Mouse (Mus musculus): ENCODE data around the gene Gm9611. TPM values are rescaled to one million over a fixed set of nuclear protein-coding genes. Genes with fewer than 3 reads are reported as not detected.
"Not testable (repeated sequence)": the region's sequence is repeated elsewhere in the genome, so short reads cannot be mapped to it uniquely, and the experiment has no call there.

The Gm9611 gene
- polyA plus RNA-seq (2012; rRNA removed) = not detected in 2 replicates

DNA sequence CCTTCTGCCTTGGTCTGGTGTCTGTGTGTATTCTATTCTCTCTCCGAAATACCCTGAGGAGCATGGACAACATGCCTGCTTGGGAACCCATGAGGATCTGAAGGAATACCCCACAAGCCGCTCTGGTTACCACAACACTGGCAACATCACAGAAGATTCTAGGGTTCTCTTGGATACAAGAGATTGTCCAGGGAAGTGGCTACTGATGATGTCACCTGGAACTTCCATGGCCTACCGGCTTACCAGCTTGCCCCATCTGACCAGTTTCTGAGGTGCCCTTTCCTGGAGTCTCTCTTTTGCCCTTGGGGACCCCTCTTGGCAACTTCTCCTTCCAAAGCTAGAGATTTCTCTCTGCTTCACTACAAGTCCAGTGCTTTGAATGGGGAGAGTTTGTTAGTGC, at the start of gene Gm9611:
Gene Gm9611, minus strand, starts transcription at position 101 of the 400 bp plus-strand sequence.
- H3K27me3 ChIP-seq (ENCODE audit: control insufficient read depth, insufficient read depth, low read length); H3K4me3 ChIP-seq (replicated peaks; ENCODE audit: insufficient read depth, low read depth, low read length); DNase-seq; H3K4me1 ChIP-seq (ENCODE audit: control insufficient read depth, insufficient read depth, low read length); H3K27ac ChIP-seq (ENCODE audit: insufficient read depth, low read length): not testable (repeated sequence)
- WGBS = 80% methylated on average over 1 of the region's 3 CpGs

DNA sequence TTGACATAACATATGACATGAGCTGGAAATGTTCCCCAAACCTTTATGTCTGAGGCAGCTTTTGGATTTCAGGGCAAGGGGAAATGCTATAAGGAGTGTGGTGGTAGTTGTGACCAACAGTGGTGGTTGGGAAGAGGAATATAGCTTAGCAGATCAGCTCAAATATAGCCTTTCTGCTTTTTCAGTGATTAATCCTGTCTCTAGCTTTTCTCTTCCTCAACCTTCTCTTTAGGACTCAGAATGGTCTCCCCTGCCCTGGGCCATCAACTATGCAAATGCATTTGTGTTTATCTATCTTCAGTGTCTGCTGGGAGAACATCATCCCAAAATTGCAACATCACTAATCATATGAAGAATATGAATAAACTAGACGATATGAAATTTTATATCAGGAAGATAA, 12.8 kb upstream of the Gm9611 start, which contains the start of gene Gm7995:
Gene Gm7995, plus strand, starts transcription at position 301 of the 400 bp plus-strand sequence.
- not testable (repeated sequence) for H3K27me3 ChIP-seq (ENCODE audit: control insufficient read depth, insufficient read depth, low read length)
- no CpG with 5 or more reads among the region's 1 CpGs for WGBS

GRCm38 (mm10) chr14:42259948-42260347, 37.2 kb downstream of the Gm9611 start, which contains the start of gene Gm17026:
Gene Gm17026 (minus strand): TSS chr14:42260048.
- WGBS = no CpG with 5 or more reads among the region's 3 CpGs
- H3K4me3 ChIP-seq (replicated peaks; ENCODE audit: insufficient read depth, low read depth, low read length); H3K27ac ChIP-seq (ENCODE audit: insufficient read depth, low read length); DNase-seq; H3K27me3 ChIP-seq (ENCODE audit: control insufficient read depth, insufficient read depth, low read length); H3K4me1 ChIP-seq (ENCODE audit: control insufficient read depth, insufficient read depth, low read length): not testable (repeated sequence)

More for the DNA sequence above, 12.8 kb upstream of the Gm9611 start, which contains the start of gene Gm7995:
- H3K4me1 ChIP-seq (ENCODE audit: control insufficient read depth, insufficient read depth, low read length); H3K4me3 ChIP-seq (replicated peaks; ENCODE audit: insufficient read depth, low read depth, low read length); DNase-seq; H3K27ac ChIP-seq (ENCODE audit: insufficient read depth, low read length): not testable (repeated sequence)

Other genes starting within 250 kb of the Gm9611 start
- not detected in 2 replicates for gene Gm7951, start 180.0 kb downstream of the Gm9611 start, polyA plus RNA-seq (2012; rRNA removed)
- gene Gm17027, start 134.7 kb downstream of the Gm9611 start, polyA plus RNA-seq (2012; rRNA removed) = not detected in 2 replicates
- gene Gm3573, start 106.6 kb downstream of the Gm9611 start, polyA plus RNA-seq (2012; rRNA removed) = not detected in 2 replicates
- gene Gm17026, start 37.3 kb downstream of the Gm9611 start, polyA plus RNA-seq (2012; rRNA removed) = not detected in 2 replicates
- not detected in 2 replicates for gene Gm7995, start 12.9 kb upstream of the Gm9611 start, polyA plus RNA-seq (2012; rRNA removed)
- gene Gm8005, start 142.3 kb upstream of the Gm9611 start, polyA plus RNA-seq (2012; rRNA removed) = not detected in 2 replicates
- not detected in 2 replicates for gene Gm8011, start 166.5 kb upstream of the Gm9611 start, polyA plus RNA-seq (2012; rRNA removed)
- not detected in 2 replicates for gene Gm8020, start 205.0 kb upstream of the Gm9611 start, polyA plus RNA-seq (2012; rRNA removed)
- 0.19 and 0.31 TPM in 2 replicates for gene Gm8024, start 226.9 kb upstream of the Gm9611 start, polyA plus RNA-seq (2012; rRNA removed)

Data from cerebellum, adult 2 months (tissue).